Mouse (Mus musculus) megakaryocyte, adult 5-6 weeks (primary cell): ENCODE data around the gene H2-T22. TPM values are rescaled to one million over a fixed set of nuclear protein-coding genes. Genes with fewer than 3 reads are reported as not detected.

Experiments
- ATAC-seq: 2 replicates; pipeline ENCODE4 v1.8.0; 2016; ENCODE audit warnings: mild to moderate bottlenecking, inconsistent platforms; ENCODE audit not compliant: poor library complexity, severe bottlenecking
- total RNA-seq, 2 experiments: library from RNA; stranded (forward) in 1 of 2; stranded (reverse) in 1 of 2; fragments of 153-499, 151-499 nt in 1 of 2; fragments of 221-1000, 200-1000 nt in 1 of 2; gene quantifications; 2 replicates each; pipeline versions ENCODE4 v1.2.3 to v1.2.4; 2015 to 2017

The H2-T22 gene
- total RNA-seq, 2 experiments from 2014 or later: 44.4 to 56.1 TPM

DNA sequence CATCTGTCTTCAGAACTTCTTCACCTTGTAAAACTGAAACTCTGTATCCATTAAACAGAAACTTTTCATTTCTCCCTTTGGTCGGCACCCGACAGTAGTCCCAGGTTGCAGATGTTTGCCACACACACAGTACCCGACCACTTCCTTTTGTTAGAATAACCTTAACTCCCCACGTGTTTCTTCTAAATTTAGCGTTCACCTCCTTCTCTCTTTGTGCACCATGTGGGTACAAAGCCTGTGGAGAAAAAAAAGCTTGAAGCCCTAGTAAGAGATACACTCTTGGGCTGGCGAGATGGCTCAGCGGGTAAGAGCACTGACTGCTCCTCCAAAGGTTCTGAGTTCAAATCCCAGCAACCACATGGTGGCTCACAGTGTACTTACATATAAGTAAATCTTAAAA, 43.2 kb downstream of the H2-T22 start:
- peak; percentile 11; the same call in 1 of the 2 replicates for ATAC-seq

DNA sequence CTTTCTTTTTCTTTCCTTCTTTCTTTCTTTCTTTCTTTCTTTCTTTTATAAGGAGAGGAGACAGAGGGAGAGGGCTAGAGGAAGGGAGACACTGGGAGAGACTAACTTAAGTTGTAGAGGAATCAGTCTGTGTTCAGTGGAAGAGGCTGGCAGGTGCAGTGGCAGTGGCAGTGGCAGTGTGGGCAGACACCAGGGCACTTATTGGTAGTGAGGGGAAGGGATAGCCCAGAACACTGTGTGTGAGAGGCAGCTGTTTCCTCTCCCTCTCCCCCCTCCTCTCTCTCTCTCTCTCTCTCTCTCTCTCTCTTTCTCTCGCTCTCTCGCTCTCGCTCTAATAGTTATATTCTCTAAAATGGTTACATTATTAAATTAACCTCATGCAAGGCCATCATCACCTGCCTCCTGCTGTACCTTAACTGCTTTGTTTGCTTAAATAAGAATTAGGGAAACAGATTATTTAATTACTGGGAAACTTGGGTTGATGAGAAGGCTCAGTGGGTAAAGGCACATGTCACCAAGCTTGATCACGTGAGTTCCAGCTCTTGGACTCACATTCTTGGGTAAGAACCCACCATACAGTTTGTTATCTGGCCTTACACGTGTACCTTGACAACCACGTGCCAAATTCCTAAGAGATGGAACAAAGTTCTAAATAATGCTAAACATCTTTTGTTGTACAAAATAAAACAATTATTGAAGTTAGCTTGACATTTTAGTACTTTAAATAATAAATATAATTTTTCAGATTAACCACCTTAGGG, 43.8 kb downstream of the H2-T22 start:
- ATAC-seq: no peak

DNA sequence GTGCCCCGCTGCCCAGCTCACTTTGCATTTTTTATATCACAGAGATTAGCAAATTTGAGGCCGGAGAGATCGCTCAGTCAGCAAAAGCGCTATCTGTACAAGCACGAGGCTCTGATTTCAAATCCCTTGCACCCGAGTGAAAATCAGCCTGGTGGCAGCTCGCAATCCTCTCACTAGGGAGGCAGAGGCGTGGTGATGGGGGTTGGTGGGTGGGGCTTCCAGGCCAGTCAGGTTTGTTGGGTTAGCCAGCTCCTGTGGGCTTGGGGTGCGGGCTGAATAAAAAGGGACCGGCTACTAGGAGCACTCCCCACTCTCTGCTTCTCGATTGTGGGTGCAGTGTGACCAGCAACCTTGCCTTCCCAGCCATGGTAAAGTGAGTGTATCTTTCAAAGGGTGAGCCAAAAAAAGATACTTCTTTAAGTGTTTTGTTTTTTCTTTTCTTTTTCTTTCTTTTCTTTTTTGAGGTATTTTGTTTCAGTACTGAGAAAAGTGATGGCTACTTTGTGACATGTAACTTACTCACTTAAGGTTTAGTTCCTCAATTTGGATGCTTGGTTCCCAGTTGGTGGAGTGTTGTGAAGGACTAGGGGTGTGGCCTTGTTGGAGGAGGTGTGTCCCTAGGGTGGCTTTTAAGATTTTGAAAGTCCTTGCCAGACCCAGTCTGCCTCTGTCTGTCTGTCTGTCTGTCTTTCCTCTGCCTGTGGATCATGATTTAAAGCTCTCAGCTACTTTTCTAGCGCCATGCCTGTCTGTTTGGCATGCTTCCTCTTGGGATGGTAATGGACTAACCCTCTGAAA, 44.6 kb downstream of the H2-T22 start:
- ATAC-seq: peak; percentile 48

DNA sequence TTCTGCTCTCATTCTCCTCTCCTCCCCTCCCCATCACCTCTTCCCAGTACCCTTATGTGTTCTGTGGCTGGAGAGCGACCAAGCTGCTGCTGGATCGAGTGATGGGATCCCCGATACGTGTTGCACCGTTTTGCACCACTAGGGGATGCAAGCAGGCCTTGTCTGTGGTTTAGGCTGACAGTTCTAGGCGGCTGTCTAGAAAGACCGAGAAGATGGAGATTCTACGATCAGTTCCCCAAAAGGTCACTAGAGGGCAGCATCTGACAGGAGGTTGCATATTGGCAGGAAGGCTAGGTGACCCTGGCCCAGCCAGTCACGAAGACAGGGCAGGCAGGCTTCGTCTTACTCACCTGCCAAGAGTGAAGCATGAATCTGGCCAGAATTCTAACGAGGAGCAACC, 45.6 kb downstream of the H2-T22 start:
- peak; percentile 72 for ATAC-seq

DNA sequence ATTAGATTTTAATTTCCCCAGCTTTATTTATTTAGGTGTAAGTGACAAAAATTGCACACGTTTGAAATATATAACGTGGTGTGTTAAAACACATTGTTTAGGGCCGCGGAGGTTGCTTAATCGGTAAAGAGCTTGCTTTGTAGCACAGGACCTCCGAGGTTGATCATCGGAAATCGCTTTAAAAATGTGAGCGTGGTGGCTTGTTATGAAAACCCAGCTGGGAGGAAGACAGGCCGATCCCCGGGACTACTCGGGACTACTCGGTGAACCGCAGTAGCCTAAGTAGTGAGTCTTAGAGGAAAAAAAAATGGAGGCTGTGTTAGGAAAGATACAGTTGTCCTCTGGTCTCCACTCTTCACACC, 47.7 kb downstream of the H2-T22 start:
- ATAC-seq: no peak

DNA sequence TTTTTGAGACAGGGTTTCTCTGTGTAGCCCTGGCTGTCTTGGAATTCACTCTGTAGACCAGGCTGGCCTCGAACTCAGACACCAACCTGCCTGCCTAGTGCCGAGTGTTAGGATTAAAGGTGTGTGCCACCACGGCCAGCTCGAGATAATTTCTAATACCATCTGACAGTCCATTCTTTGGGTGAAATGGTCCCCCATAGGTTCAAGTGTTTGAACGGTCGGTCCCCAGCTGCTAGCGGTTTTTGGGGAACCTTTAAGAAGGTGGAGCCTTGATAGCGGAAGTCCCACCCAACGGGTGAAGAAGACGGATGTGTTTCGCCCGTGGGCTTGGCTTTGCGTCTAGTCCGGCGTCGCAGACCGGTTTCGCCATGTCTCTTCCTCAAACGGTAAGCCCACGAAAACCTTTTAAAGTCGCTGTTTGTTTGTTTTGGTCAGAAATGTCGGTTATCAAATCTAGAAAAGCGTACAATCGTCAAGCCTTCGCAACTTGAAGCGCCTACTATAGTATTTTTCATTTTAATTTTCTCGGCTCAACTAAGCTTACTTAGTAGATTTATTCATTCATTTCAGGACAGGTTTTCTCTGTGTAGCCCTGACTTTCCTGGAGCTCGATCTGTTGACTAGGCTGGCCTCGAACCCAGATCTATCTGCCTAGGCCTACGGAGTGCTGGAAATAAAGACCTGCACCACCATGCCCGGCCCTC, 48.2 kb downstream of the H2-T22 start:
- ATAC-seq: peak; percentile 71

DNA sequence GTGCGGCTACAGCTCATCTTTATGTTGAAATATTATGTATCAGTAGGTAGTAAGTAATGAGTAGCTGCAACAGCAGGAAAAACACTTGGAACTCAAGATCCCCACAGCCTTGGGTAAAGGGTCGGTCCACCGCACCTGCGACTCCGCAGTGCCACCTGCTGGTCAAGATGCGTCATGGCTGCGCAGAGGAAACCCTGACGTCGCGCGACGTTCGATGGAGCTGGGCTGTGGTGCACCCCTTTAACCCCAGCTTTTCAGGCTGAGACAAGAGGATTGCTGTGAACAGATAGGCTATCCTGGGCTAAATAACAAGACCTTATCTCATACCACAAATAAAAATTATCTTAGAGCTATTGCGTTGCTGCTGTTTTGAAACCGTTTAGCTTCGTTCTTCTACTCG, 48.9 kb downstream of the H2-T22 start:
- ATAC-seq: peak; percentile 66

DNA sequence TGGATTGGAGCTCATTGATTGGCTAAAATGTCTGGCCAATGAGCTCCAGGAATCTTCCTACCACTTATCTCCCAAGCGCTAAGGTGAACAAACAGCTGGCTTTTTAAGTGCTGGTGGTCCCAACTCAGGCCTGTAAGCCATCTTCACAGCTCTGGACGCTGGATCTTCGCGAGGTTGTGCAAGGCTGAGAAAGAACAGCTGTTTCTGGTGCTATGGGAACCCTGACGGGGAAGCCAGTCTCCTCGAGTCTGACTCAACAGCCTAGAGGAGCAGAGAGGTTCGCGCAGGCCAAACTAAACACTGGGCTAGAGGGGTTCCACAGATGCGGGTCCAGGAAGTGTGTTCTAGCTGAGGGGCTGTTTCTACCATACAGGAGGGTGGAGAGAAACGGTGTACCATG, 50.8 kb downstream of the H2-T22 start:
- no peak for ATAC-seq

Other genes starting within 250 kb of the H2-T22 start
- gene Ier3, start 221.1 kb downstream of the H2-T22 start, total RNA-seq (2015): 21.1 and 22.8 TPM in 2 replicates
- 15.7 and 20.5 TPM in 2 replicates for gene Ier3, start 221.1 kb downstream of the H2-T22 start, total RNA-seq (2017)
- 73.5 and 95.0 TPM in 2 replicates for gene Flot1, start 219.5 kb downstream of the H2-T22 start, total RNA-seq (2015)
- gene Flot1, start 219.5 kb downstream of the H2-T22 start, total RNA-seq (2017): 124 and 127 TPM in 2 replicates
- gene Tubb5, start 204.4 kb downstream of the H2-T22 start, total RNA-seq (2015): 649 TPM in 2 replicates
- 751 and 811 TPM in 2 replicates for gene Tubb5, start 204.4 kb downstream of the H2-T22 start, total RNA-seq (2017)
- 37.6 and 62.8 TPM in 2 replicates for gene Mdc1, start 201.2 kb downstream of the H2-T22 start, total RNA-seq (2015)
- 17.3 and 18.6 TPM in 2 replicates for gene Mdc1, start 201.2 kb downstream of the H2-T22 start, total RNA-seq (2017)
- gene Nrm, start 181.4 kb downstream of the H2-T22 start, total RNA-seq (2015): 88.5 and 114 TPM in 2 replicates
- 80.1 and 82.8 TPM in 2 replicates for gene Nrm, start 181.4 kb downstream of the H2-T22 start, total RNA-seq (2017)
- gene Ppp1r18, start 177.2 kb downstream of the H2-T22 start, total RNA-seq (2015): 153 and 167 TPM in 2 replicates
- gene Ppp1r18, start 177.2 kb downstream of the H2-T22 start, total RNA-seq (2017): 64.0 and 78.1 TPM in 2 replicates
- 87.6 and 118 TPM in 2 replicates for gene Dhx16, start 162.9 kb downstream of the H2-T22 start, total RNA-seq (2015)
- 65.9 and 72.8 TPM in 2 replicates for gene Dhx16, start 162.9 kb downstream of the H2-T22 start, total RNA-seq (2017)
- gene 2310061I04Rik, start 145.3 kb downstream of the H2-T22 start, total RNA-seq (2015): 28.4 and 31.8 TPM in 2 replicates
- 3.5 and 9.8 TPM in 2 replicates for gene 2310061I04Rik, start 145.3 kb downstream of the H2-T22 start, total RNA-seq (2017)
- 8.7 and 10.1 TPM in 2 replicates for gene Atat1, start 132.7 kb downstream of the H2-T22 start, total RNA-seq (2015)
- gene Atat1, start 132.7 kb downstream of the H2-T22 start, total RNA-seq (2017): 5.2 and 7.6 TPM in 2 replicates
- gene Mrps18b, start 126.4 kb downstream of the H2-T22 start, total RNA-seq (2015): 29.2 and 35.9 TPM in 2 replicates
- 25.0 and 28.9 TPM in 2 replicates for gene Mrps18b, start 126.4 kb downstream of the H2-T22 start, total RNA-seq (2017)
- 82.4 and 93.7 TPM in 2 replicates for gene Ppp1r10, start 126.3 kb downstream of the H2-T22 start, total RNA-seq (2015)
- gene Ppp1r10, start 126.3 kb downstream of the H2-T22 start, total RNA-seq (2017): 131 and 157 TPM in 2 replicates
- 31.8 and 32.7 TPM in 2 replicates for gene Abcf1, start 73.0 kb downstream of the H2-T22 start, total RNA-seq (2015)
- gene Abcf1, start 73.0 kb downstream of the H2-T22 start, total RNA-seq (2017): 101 and 128 TPM in 2 replicates
- 5.0 and 6.4 TPM in 2 replicates for gene Gnl1, start 62.9 kb downstream of the H2-T22 start, total RNA-seq (2015)
- gene Gnl1, start 62.9 kb downstream of the H2-T22 start, total RNA-seq (2017): 11.3 and 13.9 TPM in 2 replicates
- 7.5 and 8.9 TPM in 2 replicates for gene Prr3, start 62.5 kb downstream of the H2-T22 start, total RNA-seq (2015)
- 2.8 and 8.5 TPM in 2 replicates for gene Prr3, start 62.5 kb downstream of the H2-T22 start, total RNA-seq (2017)
- 19.5 and 20.8 TPM in 2 replicates for gene H2-T24, start 22.2 kb downstream of the H2-T22 start, total RNA-seq (2015)
- gene H2-T24, start 22.2 kb downstream of the H2-T22 start, total RNA-seq (2017): 85.4 and 88.2 TPM in 2 replicates
- gene H2-T23, start 9.9 kb downstream of the H2-T22 start, total RNA-seq (2015): 211 and 216 TPM in 2 replicates
- 185 and 224 TPM in 2 replicates for gene H2-T23, start 9.9 kb downstream of the H2-T22 start, total RNA-seq (2017)
- gene Gm6034, start 214 bp upstream of the H2-T22 start, total RNA-seq (2015): not detected in 2 replicates
- gene Gm6034, start 214 bp upstream of the H2-T22 start, total RNA-seq (2017): not detected in 2 replicates
- gene Gm11127, start 15.6 kb upstream of the H2-T22 start, total RNA-seq (2015): not detected in 2 replicates
- not detected in 2 replicates for gene Gm11127, start 15.6 kb upstream of the H2-T22 start, total RNA-seq (2017)
- gene Gm19684, start 78.9 kb upstream of the H2-T22 start, total RNA-seq (2015): 0.62 TPM in 1 of 2 replicates, not detected in the other
- gene Gm19684, start 78.9 kb upstream of the H2-T22 start, total RNA-seq (2017): 0.12 and 0.15 TPM in 2 replicates
- gene Gm7030, start 86.7 kb upstream of the H2-T22 start, total RNA-seq (2015): not detected in 2 replicates
- gene Gm7030, start 86.7 kb upstream of the H2-T22 start, total RNA-seq (2017): not detected in 2 replicates
- not detected in 2 replicates for gene Gm8909, start 125.8 kb upstream of the H2-T22 start, total RNA-seq (2015)
- not detected in 2 replicates for gene Gm8909, start 125.8 kb upstream of the H2-T22 start, total RNA-seq (2017)
- not detected in 2 replicates for gene H2-T3, start 147.5 kb upstream of the H2-T22 start, total RNA-seq (2015)
- gene H2-T3, start 147.5 kb upstream of the H2-T22 start, total RNA-seq (2017): not detected in 2 replicates
- gene Rpp21, start 215.3 kb upstream of the H2-T22 start, total RNA-seq (2015): 77.4 and 79.9 TPM in 2 replicates
- gene Rpp21, start 215.3 kb upstream of the H2-T22 start, total RNA-seq (2017): 54.1 and 74.4 TPM in 2 replicates
- 9.6 and 12.0 TPM in 2 replicates for gene Trim39, start 229.5 kb upstream of the H2-T22 start, total RNA-seq (2015)
- 18.2 and 18.5 TPM in 2 replicates for gene Trim39, start 229.5 kb upstream of the H2-T22 start, total RNA-seq (2017)
- not detected in 2 replicates for gene H2-M10.2, start 243.7 kb upstream of the H2-T22 start, total RNA-seq (2015)
- gene H2-M10.2, start 243.7 kb upstream of the H2-T22 start, total RNA-seq (2017): not detected in 2 replicates